Mouse (Mus musculus) monocyte, adult 2 months (primary cell): ENCODE results near the gene Fancm.
"Not testable (repeated sequence)": the region's sequence is repeated elsewhere in the genome, so short reads cannot be mapped to it uniquely, and the experiment has no call there.

ENCODE experiments used
- DNase-seq, 2 experiments: peaks; one replicate each; pipeline ENCODE4 v3.0.0; 2022; ENCODE audit warnings: low spot score in 2 of 2, low read depth in 1 of 2

The Fancm gene

DNA sequence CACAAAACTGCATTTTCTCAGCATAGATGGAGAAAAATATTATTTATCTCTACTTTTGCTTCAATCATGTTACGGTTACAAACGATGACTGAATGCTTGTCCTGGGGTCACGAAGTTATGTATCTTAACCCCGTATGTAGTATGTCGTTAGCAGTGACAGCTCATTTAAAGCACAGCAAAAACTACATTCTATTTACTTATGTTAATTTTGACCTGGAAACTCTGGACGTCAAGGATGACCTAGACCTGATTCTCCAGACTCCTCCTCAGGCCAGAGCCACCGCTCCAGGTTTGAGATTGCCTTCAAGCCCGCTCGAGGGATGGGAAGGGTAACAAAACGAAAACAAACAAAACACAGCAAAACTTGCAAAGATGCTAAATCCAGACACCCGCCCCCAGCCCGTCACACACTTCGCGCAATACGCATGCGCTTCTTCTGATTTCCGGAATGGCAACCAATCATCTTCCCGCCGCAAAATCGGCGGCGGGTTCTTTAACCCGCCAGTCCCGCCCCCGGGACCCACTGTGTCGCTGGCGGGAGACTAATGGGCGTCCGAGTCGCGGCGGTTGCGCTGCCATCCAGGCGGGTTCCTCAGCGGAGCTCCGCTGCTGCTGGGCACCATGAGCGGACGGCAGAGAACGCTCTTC, at the start of gene Fancm:
Gene Fancm (plus strand): TSS at position 519 of the 648 bp plus-strand sequence.
- DNase-seq = peak; percentile 66 to 86

DNA sequence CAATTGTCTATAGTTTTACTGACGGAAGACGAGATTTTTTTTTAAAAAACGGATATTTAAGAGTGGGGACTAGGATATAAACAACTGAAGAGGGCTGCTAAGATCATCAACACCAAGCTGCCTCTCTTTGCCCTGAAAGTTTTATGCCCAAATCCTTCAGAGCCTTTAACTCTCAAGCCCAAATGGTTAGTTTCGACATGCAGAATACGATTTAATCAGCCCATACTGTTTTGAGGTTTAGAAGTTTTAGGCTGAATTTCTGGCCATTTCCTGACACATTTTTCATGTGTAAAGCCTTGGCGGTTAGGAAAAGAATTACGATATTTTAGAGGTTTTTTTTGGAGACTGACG, 39.6 kb upstream of the Fancm start:
- no peak for DNase-seq

DNA sequence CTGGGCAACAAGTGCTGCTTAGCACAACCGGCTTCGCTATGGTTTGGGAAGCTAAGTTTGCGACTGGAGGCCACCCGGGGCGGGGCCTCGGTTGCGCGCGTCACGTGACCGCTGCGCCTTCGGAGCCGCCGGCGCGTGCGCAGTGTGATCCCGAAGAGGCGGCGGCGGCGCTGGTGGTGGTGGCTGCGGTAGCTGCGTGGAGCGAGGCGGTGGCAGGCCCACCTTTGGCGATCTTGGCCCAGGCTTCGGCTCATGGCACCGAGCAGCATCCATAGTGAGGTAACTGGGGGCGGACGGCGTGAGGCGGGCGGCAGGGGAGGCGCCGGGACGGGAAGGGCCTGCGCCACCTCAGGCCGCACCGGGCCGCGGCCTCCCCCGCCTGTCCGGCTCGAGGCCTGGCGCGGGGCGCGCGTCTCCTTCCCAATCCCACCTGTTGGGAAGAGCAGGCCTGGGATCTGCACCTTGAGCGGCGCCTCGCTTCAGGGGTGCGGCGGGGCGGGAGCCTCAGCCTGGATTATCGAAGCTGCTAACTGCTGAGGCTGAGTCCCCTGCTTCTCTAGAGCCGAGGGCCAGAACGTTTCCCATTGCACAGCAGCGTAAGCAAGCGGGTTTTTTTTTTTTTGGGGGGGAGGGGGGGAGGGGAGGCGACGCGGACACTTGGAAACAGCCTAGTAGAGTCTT, 39.1 kb upstream of the Fancm start, which contains the start of gene Prpf39:
Gene Prpf39 (plus strand): TSS at position 144 of the 681 bp plus-strand sequence.
- peak; percentile 55 to 78 for DNase-seq

DNA sequence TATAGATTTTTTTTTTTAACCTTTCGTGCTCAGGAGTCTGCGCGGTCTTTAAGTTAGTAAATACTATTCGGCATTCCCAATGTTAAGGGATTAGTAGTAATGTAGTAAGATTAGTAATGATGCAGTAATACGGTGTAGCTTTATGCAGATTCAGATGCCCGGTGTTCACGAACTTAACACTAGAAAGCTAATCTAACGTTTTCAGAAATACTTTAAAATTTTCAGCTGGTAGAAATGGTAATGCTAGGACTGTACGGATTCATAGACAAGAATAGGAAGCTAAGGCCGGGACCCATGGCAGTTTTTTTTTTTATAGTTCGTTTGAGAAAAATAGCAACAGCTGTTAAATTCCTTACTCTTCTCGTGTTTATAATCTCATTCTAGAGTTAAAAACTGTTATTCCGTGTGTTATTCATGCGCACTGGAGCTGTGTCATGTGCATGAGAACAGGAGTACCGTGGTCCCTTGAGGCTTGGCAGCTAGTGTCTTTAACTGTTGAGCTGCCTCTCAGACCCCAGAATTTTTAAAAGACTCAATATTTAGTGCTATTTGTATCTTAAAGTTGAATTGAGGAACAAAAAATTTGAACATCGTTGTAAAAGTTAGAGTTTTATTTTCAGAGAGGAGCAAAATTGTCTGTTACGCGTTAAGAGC, 38.4 kb upstream of the Fancm start:
- no peak for DNase-seq

DNA sequence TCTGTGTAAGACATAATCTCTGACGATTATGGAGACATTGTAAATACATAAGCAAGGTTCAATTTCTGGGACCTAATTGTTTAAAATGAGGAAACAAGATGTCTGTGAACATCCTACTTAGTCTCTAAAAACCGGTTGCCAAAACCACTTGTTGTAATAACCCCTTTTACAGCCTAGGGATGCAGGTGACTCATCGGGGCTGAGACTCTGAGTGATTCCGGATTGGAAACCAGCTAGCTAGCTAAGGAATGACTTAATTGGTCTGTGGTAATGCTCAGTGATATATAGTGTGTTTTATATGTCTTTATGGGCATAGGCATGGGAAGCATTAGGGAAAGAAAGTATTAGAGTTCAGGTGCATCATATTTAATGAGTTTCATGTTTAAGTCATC, 37.9 kb upstream of the Fancm start:
- peak; percentile 1 to 3 for DNase-seq

DNA sequence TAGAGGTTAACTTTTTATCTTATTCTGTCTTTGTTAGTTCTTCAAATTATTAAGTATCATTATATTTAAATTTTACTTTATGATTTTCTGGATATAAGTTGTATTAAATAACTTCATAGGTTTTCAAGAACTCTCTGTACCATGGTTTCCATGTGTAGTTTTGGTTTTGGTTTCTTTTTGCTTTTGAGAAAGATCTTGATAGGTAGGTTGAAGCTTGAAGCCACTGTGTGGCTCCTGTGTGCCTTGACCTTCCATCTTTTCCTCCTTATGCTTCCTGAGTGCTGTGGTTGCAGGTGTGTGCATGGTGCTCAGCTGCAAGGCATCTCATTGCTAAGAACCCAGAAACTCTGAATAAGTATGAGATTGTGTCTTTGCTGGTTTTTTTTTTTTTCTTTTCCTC, 26.6 kb upstream of the Fancm start:
- no peak for DNase-seq

DNA sequence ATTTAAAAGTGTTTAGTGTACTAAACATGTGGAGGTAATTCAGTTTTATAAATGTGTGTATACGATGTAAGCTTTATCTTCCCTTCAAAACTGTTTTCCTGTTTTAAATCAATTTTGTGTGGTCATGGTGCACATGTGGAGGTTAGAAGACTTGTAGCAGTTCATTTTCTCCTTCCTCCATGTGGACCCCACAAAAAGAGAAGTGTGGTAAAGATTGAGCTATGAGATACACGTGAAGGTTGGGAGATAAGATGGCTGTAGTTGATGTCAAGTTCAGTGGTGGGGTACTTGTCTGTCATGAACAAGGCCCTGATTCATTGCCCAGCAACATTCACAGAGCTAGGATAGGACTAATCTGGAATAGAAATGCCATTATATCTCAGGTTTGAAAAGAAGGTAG, 17.2 kb upstream of the Fancm start:
- DNase-seq = no peak

DNA sequence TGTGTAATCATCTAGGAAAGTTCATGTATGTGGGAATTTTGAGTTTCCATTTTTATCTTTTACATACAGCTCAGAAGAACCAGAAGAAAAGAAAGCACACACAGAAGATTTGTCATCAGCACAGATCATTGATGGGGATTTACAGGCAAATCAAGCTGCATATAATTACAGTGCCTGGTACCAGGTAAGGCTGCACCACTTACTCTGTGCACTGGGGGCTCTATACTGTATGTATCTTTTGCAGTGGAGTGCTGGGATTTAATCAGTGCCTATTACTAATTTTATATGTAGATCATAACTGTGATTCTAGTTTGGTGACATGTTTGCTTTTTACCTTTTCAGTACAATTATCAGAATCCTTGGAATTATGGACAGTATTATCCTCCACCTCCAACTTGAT, 14.3 kb upstream of the Fancm start:
- no peak for DNase-seq

DNA sequence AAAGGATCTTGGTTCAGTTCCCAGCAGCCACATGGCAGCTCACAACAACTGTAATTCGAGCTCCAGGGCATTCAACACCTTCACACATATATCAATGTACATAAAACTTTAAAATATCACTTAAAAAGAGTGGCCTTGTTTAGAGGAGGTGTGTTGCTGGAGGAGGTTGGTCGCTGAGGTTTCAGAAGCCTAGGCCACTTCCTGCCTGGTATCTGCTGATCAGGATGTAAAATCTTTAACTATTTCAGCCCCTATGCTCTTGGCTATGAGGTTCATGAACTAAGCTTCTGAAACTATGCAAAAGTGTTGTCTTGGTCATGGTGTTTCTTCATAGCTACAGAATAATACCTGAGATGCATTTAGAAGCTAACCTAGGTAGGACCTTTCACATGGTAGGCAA, 10.2 kb upstream of the Fancm start:
- no peak for DNase-seq

DNA sequence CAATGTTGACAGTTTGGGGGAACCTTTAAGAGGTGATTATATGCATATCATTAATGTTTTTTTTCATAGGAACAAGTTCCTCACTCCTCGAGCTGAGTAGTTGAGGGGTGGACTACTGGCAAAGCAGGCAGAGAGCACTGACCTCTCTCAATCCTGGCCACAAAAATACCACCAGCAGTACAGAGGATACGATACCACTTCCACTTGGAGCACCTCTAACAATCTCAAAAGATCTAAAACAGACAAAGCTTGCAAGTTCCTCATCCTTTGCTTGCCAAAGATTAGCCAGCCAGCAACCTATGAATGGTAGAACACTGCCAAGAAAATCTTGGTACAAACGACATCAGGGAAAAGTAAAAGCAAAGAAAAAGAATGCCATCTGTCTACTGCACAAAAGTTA, 9.2 kb upstream of the Fancm start:
- no peak for DNase-seq

DNA sequence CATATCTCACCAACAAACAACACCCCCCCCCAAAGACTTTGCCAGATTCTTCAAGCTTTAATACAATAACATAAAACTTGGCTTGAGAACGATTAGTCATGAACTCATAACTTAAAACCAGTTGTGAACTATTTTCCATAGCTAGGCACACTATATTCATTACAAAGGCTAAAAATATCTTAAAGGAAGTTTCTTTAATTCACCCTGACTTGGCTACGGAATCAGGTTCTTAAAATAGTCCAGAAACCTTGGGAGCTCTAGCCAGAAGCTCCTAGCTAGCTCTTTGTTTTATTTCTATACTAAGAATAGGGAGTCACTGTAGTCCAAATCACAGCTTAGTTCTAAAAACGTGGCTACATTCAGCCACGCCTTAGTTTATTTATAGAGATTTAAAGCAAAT, 7.0 kb upstream of the Fancm start:
- DNase-seq = no peak

DNA sequence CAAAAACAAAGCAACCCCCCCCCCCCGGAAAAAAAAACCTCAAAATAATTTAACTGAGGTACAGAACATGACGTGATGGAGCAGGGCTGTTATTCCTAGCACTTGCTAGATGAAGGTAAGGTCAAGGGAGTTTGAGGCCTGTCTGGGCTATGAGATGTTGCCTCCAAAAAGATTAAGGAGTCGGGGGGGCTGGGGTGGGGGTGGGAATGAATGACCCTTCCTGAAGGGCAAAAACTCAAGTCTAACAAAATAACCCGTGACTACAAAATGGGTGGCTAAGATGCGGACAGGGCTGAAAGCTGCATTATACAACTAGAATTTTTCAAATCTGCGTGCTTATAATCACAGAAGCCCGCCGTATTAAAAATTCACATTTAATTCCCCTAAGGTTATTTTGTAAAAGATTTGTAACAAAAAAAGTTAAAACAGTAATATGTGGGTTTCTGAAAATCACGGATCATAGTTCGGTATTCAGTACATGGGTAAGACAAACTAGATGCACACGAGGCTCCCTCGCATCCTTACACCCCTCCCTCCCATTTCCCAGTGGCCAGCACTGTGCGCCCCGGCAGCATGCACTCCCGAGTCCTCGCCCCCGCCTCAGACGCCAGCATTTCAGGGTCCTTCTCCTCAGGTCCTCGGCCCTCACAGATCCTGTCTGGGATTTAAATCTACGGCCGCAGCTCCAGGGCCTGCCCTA, 2.3 kb upstream of the Fancm start:
- no peak for DNase-seq

DNA sequence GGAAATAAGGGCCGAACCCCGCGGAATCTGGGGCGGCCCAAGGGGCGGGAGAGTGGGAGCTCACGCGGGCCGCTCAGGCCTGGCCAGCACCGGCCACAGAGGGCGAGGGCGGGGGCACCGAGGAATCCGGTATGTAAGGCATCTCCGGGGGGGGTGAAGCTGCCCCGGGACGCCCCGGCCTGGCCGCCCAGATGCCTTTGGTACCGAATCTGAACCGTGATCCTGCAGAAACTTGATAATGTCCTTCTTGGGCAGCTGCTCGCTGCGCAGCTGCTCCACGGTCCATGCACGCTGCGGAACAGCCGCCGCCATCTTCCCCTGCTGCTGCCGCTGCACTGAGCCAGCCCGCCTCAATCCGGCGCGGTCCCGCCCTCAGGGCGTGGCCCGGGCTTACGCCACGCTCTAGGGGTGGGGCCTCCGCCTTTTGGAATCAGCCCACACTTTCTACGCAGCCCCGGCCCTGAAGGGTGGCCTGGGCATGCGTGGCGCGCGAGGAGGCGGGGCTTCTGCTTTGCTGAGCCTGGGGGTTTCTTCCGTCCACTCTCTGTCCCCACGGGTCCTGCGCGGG, 1.7 kb upstream of the Fancm start, which contains the start of gene Fkbp3:
Gene Fkbp3 (minus strand): TSS at position 397 of the 568 bp plus-strand sequence.
- DNase-seq = peak; percentile 91 to 98

DNA sequence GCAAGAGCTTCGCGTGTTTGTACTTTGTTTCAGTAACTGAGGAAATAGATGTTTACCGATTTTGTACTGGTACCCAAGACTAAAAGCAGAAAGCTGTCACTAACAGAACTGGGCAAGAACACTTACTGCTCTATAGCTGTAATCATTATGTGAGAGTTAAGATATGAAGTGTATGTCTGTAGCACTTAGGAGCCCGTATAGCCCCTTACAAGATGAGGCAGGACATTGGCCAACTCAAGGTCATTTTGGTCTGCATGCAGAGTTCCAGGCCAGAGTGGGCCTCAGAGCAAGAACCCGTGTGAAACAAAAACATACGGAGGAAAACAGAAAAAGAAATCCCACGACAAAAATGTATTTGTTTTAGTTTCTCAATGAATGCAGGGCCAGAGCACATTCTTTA, 752 bp upstream of the Fancm start:
- DNase-seq = no peak

DNA sequence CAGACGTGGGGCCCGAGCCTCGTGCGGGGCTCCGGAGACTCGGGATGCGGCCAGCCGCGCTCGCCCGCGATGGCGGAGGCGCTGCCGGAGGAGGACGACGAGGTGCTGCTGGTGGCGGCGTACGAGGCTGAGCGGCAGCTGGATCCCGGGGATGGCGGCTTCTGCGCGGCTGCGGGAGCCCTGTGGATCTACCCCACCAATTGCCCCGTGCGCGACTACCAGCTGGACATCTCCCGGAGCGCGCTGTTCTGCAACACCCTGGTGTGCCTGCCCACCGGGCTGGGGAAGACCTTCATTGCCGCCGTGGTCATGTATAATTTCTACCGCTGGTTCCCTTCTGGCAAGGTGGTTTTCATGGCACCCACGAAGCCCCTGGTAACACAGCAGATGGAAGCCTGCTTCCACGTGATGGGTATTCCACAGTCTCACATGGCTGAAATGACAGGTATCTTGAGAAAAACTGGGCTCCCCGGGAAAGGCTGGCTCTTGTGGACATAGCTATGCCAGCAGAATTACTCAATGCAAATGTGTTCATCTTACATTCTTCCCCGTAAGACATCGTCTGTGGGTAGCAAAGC, 419 bp downstream of the Fancm start:
- DNase-seq = no peak

DNA sequence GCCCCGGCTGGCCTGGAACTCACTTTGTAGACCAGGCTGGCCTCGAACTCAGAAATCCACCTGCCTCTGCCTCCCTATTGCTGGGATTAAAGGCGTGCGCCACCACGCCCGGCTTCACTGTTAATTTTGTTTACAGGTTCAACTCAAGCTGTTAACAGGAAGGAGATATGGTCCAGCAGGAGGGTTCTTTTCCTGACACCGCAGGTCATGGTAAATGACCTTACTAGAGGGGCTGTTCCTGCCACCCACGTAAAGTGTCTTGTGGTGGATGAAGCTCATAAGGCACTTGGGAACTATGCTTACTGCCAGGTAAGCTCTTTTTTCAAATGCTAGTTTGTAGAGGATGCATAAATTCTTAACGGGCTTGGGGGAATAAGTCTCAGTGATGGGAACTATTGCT, 1.5 kb downstream of the Fancm start:
- DNase-seq = no peak

DNA sequence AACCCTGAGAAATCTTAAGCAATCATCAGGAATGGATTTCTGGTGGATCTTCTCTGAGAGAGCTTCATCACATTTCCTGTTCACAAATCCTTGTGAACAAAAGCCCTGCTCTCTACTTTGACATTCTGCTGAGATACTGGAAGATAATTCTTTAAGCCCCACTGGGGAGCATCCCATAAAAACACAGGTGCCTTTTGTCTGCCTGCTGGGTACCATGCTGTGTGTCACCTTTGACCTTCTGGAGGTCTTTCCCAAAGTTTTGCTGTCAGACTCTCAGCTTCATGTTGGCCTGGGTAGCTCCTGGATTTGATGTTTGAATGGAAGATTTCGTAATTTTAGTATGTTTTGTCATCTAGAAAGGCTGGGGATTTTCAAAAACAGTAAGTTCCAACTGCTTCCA, 33.3 kb downstream of the Fancm start:
- DNase-seq = no peak

DNA sequence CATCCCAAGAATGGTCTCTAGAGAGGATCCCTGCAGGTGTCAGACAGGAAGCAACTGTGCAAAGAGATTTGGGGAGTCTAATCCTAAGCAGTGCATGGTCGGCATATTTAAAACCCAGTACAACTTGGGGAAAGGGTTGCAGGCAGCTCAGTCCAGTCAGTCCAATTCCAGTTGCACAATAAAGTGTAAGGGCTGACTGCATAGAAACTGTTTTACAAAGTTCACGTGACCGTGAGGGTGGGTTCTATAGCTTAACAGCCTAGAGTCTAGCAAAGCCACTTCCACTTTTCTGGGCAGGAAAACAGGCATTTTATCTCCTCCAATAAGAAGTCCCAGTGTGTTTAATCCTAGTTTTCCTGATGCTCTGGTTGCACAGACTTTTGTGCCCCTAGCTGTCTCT, 36.1 kb downstream of the Fancm start:
- no peak for DNase-seq

DNA sequence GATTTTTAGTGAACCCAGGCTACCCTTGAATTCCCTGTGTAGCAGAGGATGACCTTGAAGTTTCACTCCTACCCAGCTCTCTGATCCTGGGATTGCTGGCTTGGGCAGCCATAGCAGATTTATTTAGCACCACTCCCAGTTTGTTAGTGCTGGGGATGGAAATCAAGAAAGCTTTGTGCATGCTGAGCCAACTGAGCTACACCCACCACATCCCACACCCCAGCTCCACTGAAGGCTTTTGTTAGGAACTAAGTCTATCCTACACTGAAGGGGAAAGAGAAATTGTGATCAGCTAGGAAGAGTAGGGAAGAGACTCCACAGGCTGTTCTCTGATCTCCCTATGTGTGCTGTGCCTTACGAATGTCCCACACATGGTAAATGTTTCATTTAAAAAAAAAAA, 37.4 kb downstream of the Fancm start:
- no peak for DNase-seq

DNA sequence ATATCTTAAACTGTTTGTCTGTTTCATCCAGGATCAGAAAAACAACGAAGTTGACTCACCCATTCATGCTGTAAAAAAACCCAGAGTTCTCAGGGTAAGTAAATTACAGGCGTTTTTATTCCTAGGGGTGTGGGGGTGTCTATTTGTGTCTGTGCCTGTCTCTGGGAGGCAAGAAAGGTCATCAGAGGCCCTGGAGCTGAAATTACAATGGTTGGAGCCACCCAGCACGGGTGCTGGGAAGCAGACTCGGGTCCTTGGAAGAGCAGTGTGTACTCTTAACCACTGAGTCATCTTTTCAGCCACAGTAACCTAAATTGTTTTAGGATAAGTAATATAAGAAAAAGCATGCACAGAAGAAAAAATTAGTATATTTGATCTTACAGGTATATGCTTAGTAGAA, 38.5 kb downstream of the Fancm start:
- no peak for DNase-seq

DNA sequence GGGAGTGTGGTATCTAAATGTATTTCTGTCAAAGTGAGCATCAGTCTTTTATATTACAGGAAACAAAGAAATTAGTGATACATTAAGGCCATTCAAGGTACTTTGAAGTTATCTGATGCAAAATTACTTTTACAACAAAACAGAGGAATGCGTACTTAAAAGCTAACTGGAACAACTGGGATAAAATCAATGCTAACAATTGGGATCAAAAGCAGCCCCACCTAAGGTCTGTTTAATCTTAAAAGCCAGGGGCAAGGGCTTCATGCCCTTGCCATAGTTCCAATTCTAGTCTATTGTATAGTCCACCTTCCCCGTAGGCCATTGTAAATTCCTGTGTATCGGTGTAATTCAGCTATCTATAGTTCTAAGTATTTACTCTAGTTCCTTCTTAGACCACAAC, 39.6 kb downstream of the Fancm start:
- DNase-seq = not testable (repeated sequence)
